Mouse (Mus musculus): ENCODE results near the gene Anks1b. TPM values are rescaled to one million over a fixed set of nuclear protein-coding genes. Genes with fewer than 3 reads are reported as not detected.

Anks1b gene
- total and polyA plus RNA-seq, 2 experiments from 2014 or later, result 105 to 342 TPM

DNA sequence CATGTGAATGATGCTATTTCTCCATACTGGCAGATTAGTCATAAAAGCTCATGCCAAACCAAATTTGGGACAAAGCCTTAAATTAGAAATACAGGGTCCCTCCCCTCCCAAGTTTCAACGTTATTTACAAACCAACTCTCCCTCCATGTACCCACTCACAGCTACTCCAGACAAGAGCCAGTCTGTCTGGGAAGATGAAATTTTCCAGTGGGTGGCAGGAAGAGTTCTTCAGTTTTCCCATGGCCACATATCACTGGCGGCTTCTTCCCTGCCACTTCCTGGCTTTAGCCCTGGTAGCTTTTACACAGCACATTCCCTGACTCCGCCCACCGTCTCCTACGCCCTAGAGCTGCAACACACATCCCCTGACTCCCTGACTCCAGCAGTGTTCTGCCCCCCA, 961.0 kb downstream of the Anks1b start:
- no peak overlapping the region for H3K4me2 ChIP-seq (ENCODE audit: low read depth, low read length, poor library complexity, severe bottlenecking)
- H3K9me3 ChIP-seq (ENCODE audit: low read length), result no peaks in the 10 kb centered on the region
- no peak overlapping the region for H3K27ac ChIP-seq (ENCODE audit: low read depth, low read length)
- H3K27me3 ChIP-seq (ENCODE audit: insufficient read depth, low read length), result no peaks in the 10 kb centered on the region
- no peak overlapping the region for H3K9ac ChIP-seq (replicated peaks; ENCODE audit: low read length, poor library complexity, severe bottlenecking)
- no peak overlapping the region for H3K4me3 ChIP-seq (ENCODE audit: low read depth, low read length)
- TF ChIP-seq CTCF (IDR thresholded peaks at IDR 0.05), result no peak
- peaks cover 8% of the 10 kb centered on the region; the same call in 1 of the 2 replicates for H3K4me1 ChIP-seq (ENCODE audit: insufficient read depth, low read length)
- WGBS, result 42% methylated on average over 5 of the region's 5 CpGs
- DNase-seq (ENCODE audit: low spot score), result no peak
- H3K36me3 ChIP-seq (ENCODE audit: insufficient read depth, low read length), result no peaks in the 10 kb centered on the region
- ATAC-seq (ENCODE audit: low FRiP score), result no peak

DNA sequence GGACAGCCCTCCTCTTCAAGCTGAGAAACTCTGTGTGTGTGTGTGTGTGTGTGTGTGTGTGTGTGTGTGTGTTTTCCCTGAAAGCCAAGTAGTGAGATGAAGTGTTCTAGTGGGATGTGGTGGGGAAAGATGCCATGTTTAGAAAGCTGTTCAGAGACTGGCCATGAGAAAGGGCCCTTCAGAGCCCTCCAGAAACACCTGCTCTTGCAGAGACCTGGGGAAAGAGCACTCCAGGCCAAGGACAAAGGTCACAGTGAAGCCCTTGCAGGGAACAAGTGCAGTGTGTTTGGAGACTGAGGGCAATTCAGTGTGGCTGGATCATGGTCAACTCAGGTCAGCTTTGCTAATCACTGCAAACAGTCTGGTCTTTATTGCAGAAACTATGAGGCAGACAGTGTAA, 961.9 kb downstream of the Anks1b start:
- H3K9me3 ChIP-seq (ENCODE audit: low read length), result no peaks in the 10 kb centered on the region
- TF ChIP-seq CTCF (IDR thresholded peaks at IDR 0.05), result no peak
- H3K4me2 ChIP-seq (ENCODE audit: low read depth, low read length, poor library complexity, severe bottlenecking), result no peak overlapping the region
- H3K27ac ChIP-seq (ENCODE audit: low read depth, low read length), result no peak overlapping the region
- H3K4me1 ChIP-seq (ENCODE audit: insufficient read depth, low read length), result peaks cover 8% of the 10 kb centered on the region; the same call in 1 of the 2 replicates
- H3K27me3 ChIP-seq (ENCODE audit: insufficient read depth, low read length), result no peaks in the 10 kb centered on the region
- H3K4me3 ChIP-seq (ENCODE audit: low read depth, low read length), result no peak overlapping the region
- ATAC-seq (ENCODE audit: low FRiP score) (no peak), DNase-seq (ENCODE audit: low spot score) (no peak)
- no peaks in the 10 kb centered on the region for H3K36me3 ChIP-seq (ENCODE audit: insufficient read depth, low read length)
- no peak overlapping the region for H3K9ac ChIP-seq (replicated peaks; ENCODE audit: low read length, poor library complexity, severe bottlenecking)

DNA sequence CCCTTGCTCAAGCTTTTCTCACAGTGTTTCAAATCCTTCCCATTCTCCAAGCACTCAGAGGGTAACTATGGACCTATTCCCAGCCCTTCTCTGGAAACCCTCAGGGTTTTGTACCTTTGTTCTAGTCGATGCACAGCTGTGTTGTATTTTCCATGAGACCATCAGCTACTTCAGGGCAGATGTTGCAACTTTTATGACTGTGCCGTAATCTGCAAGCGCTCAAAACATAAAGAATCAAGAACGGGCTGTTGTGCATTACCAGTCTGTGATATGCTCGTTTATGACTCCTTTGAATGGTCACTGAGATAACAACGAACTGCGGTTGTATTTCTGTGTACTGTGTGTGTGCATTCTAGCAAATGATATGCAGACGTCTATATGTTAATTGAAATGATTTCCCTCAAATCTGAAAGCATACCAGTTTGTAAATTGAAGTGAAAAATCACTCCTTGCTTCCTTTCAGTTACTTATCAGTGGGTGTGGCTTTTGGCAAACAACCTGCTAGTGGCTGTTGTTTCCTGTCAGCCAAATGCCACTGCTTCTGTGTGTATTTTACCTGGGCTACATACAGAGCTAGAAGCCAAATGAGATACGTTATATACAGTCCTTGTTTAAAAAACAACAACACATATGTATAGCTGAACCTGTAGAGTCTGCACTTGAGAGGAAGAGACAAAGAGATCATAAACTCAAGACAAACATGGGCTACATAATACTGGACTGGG, 966.5 kb downstream of the Anks1b start:
- no peaks in the 10 kb centered on the region for H3K36me3 ChIP-seq (ENCODE audit: insufficient read depth, low read length)
- H3K4me1 ChIP-seq (ENCODE audit: insufficient read depth, low read length), result no peaks in the 10 kb centered on the region
- no peak for TF ChIP-seq CTCF (IDR thresholded peaks at IDR 0.05)
- H3K9me3 ChIP-seq (ENCODE audit: low read length), result no peaks in the 10 kb centered on the region
- ATAC-seq (ENCODE audit: low FRiP score) (no peak), DNase-seq (ENCODE audit: low spot score) (no peak)
- WGBS, result 89% methylated on average over 9 of the region's 9 CpGs
- H3K27ac ChIP-seq (ENCODE audit: low read depth, low read length), result no peak overlapping the region
- no peak overlapping the region for H3K4me3 ChIP-seq (ENCODE audit: low read depth, low read length)
- no peak overlapping the region for H3K9ac ChIP-seq (replicated peaks; ENCODE audit: low read length, poor library complexity, severe bottlenecking)
- no peaks in the 10 kb centered on the region for H3K27me3 ChIP-seq (ENCODE audit: insufficient read depth, low read length)
- no peak overlapping the region for H3K4me2 ChIP-seq (ENCODE audit: low read depth, low read length, poor library complexity, severe bottlenecking)

DNA sequence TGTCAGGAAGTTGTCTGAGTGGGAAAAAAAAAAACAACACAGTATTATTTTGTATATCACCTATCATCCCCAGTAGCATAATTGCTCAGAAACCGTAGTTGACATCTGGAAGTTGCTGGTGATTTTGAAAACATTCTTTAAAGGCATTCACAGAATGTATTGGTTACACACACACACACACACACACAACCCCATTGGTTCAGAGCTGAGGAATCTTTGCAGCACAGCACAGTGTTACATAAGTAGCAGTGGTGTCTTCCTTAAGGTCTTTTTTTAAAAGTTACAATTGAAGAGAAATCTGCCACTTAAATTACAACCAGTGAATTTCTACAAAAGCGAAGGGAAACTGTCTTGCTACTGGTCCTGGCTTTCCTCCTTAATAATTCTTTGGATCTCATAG, 969.1 kb downstream of the Anks1b start:
- DNase-seq (ENCODE audit: low spot score), result no peak
- WGBS, result 77% methylated on average over 2 of the region's 2 CpGs
- H3K4me3 ChIP-seq (ENCODE audit: low read depth, low read length), result no peak overlapping the region
- H3K9ac ChIP-seq (replicated peaks; ENCODE audit: low read length, poor library complexity, severe bottlenecking), result no peak overlapping the region
- H3K4me1 ChIP-seq (ENCODE audit: insufficient read depth, low read length), result no peaks in the 10 kb centered on the region
- ATAC-seq (ENCODE audit: low FRiP score), result no peak
- TF ChIP-seq CTCF (IDR thresholded peaks at IDR 0.05), result no peak
- H3K9me3 ChIP-seq (ENCODE audit: low read length), result no peaks in the 10 kb centered on the region
- H3K4me2 ChIP-seq (ENCODE audit: low read depth, low read length, poor library complexity, severe bottlenecking), result no peak overlapping the region
- H3K27me3 ChIP-seq (ENCODE audit: insufficient read depth, low read length), result no peaks in the 10 kb centered on the region
- H3K27ac ChIP-seq (ENCODE audit: low read depth, low read length), result no peak overlapping the region
- H3K36me3 ChIP-seq (ENCODE audit: insufficient read depth, low read length), result no peaks in the 10 kb centered on the region

DNA sequence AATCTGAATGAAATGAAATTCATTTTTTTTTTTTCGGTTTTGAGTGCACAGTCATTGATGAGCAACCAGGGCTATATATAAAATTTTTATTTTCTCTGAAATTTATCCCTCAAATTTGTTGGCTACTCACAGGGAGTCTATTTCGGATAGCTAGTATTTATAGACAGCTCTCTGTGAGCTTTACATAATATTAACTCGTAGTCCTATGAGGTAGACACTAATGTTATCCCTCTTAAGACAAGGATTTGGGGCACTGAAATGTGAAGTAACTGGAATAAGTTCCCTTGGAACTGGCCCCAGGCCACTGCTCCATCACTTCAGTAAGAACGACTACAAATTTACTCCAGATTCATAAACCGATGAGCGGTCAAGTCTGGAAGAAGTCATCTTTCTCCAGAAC, 977.8 kb downstream of the Anks1b start:
- Histone ChIP-seq H3K4me3 (ENCODE audit: low read depth, low read length) (no peak overlapping the region), H3K36me3 (ENCODE audit: insufficient read depth, low read length) (no peaks in the 10 kb centered on the region), H3K4me1 (ENCODE audit: insufficient read depth, low read length) (no peaks in the 10 kb centered on the region), H3K27me3 (ENCODE audit: insufficient read depth, low read length) (no peaks in the 10 kb centered on the region), H3K4me2 (ENCODE audit: low read depth, low read length, poor library complexity, severe bottlenecking) (no peak overlapping the region), H3K9ac (replicated peaks; ENCODE audit: low read length, poor library complexity, severe bottlenecking) (no peak overlapping the region), H3K27ac (ENCODE audit: low read depth, low read length) (no peak overlapping the region), H3K9me3 (ENCODE audit: low read length) (no peaks in the 10 kb centered on the region)
- 89% methylated on average over 6 of the region's 6 CpGs for WGBS
- ATAC-seq (ENCODE audit: low FRiP score), result no peak
- DNase-seq (ENCODE audit: low spot score), result no peak
- TF ChIP-seq CTCF (IDR thresholded peaks at IDR 0.05), result no peak

DNA sequence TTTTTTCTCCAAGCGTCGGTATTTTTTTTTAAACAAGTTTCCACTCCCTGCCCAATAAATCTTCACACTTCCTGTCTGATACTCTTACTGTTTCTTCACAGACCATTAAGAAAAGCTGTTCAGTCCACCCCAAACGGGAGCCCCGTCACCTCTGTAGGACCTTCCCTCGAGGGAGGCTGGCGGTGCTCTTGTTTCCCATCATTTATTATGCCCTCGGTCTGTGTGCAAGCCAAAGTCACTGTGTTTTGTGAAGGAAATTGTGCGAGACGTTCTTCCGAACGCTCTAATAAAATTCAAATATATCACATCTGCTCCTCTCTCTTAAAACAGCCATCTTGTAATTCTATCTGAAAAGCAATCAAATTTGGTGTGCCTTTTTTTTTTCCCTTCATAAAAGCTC, 978.7 kb downstream of the Anks1b start:
- Histone ChIP-seq H3K9me3 (ENCODE audit: low read length) (no peaks in the 10 kb centered on the region), H3K4me1 (ENCODE audit: insufficient read depth, low read length) (no peaks in the 10 kb centered on the region), H3K27me3 (ENCODE audit: insufficient read depth, low read length) (no peaks in the 10 kb centered on the region), H3K9ac (replicated peaks; ENCODE audit: low read length, poor library complexity, severe bottlenecking) (no peak overlapping the region), H3K36me3 (ENCODE audit: insufficient read depth, low read length) (no peaks in the 10 kb centered on the region), H3K4me2 (ENCODE audit: low read depth, low read length, poor library complexity, severe bottlenecking) (no peak overlapping the region), H3K4me3 (ENCODE audit: low read depth, low read length) (no peak overlapping the region), H3K27ac (ENCODE audit: low read depth, low read length) (no peak overlapping the region)
- ATAC-seq (ENCODE audit: low FRiP score), result no peak
- 78% methylated on average over 11 of the region's 11 CpGs for WGBS
- no peak for TF ChIP-seq CTCF (IDR thresholded peaks at IDR 0.05)
- DNase-seq (ENCODE audit: low spot score), result no peak

All from midbrain, postnatal 0 days (tissue).